Mouse (Mus musculus) neural tube, embryonic 12.5 days (tissue): Measurements from ENCODE around the gene Prkce. TPM values are rescaled to one million over a fixed set of nuclear protein-coding genes. Genes with fewer than 3 reads are reported as not detected.

Source experiments
- ATAC-seq: fragments of 200-750 bp; cut with Nextera tagmentation; 2 replicates; pipeline ENCODE4 v1.8.0; 2017; ENCODE audit warnings: low read depth, mild to moderate bottlenecking, moderate TSS enrichment, moderate library complexity; ENCODE audit not compliant: low FRiP score
- H3K27ac ChIP-seq: fragments of 300-500 bp; sonication (generic); 2 replicates; pipeline ENCODE4 v1.5.1; 2016
- H3K27me3 ChIP-seq: fragments of 300-500 bp; sonication (generic); replicated peaks from 2 replicates; pipeline ENCODE4 v1.6.1; 2016; ENCODE audit warnings: mild to moderate bottlenecking
- H3K36me3 ChIP-seq: fragments of 300-500 bp; sonication (generic); 2 replicates; pipeline ENCODE4 v1.6.1; 2016; ENCODE audit warnings: mild to moderate bottlenecking
- H3K4me1 ChIP-seq: fragments of 300-500 bp; sonication (generic); 2 replicates; pipeline ENCODE4 v1.6.1; 2016
- H3K4me2 ChIP-seq: fragments of 300-500 bp; sonication (generic); replicated peaks from 2 replicates; pipeline ENCODE4 v1.6.1; 2016; ENCODE audit warnings: mild to moderate bottlenecking
- H3K4me3 ChIP-seq: fragments of 300-500 bp; sonication (generic); 2 replicates; pipeline ENCODE4 v1.5.1; 2016
- H3K9ac ChIP-seq: fragments of 300-500 bp; sonication (generic); 2 replicates; pipeline ENCODE4 v1.6.1; 2016; ENCODE audit warnings: mild to moderate bottlenecking
- H3K9me3 ChIP-seq: fragments of 300-500 bp; sonication (generic); 2 replicates; pipeline ENCODE4 v1.6.1; 2016; ENCODE audit warnings: mild to moderate bottlenecking
- WGBS: fragments of 180-500 bp; shearing (Covaris S2); methylation state at CpG from one replicate; pipeline ENCODE4 v1.1.7; 2016; 5-methylcytosine and 5-hydroxymethylcytosine counted together
- polyA plus RNA-seq: library from polyadenylated mRNA; unstranded; fragments of >200 nt; fragmentation: Nextera tagmentation; extraction: Ambion mirVana; gene quantifications from 2 replicates; pipeline ENCODE4 v1.2.1, GENCODE M21; 2016

Gene Prkce
- polyA plus RNA-seq, 1 experiment from 2014 or later, result 20.7 TPM

DNA sequence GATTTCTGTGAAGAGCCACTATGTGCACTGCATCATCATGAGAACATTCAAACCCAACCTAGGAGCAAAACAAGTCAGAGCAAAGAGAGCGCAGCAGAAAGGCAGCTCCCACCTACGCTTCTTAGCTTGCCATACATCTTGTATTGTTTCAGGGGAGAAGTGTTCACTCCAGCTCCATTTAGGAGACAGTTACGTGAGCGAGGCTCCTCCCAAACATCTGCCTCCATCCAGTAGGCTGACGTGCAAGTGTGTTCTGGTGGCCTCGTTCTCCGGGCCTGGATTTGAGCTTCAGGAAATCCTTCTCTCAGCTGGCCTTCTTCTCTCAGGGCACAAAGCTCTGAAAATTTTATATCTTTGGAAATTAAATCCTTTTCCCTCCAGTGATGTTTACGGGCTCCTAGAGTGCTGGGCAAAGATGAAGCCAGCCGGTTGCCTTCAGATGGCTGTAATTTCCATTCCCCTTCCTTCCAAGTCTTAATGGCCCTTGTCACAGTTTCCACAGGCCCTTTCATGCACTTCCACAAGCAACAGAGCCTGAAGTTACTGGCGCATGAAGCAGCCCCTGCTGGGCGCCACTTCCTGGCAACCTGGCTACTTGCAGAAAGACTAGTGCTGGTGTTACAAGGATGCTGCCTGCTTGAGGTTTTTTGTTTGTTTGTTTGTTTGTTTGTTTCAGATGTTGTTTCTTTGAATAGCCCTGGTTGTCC is 237.4 kb downstream of the Prkce start:
- Histone ChIP-seq H3K36me3 (no peaks in the 10 kb centered on the region), H3K27me3 (no peaks in the 10 kb centered on the region), H3K27ac (no peak overlapping the region), H3K9ac (no peak overlapping the region), H3K9me3 (no peaks in the 10 kb centered on the region), H3K4me1 (peaks cover 17% of the 10 kb centered on the region), H3K4me2 (no peak overlapping the region), H3K4me3 (no peak overlapping the region)
- 48% methylated on average over 11 of the region's 11 CpGs for WGBS
- ATAC-seq, result no peak

DNA sequence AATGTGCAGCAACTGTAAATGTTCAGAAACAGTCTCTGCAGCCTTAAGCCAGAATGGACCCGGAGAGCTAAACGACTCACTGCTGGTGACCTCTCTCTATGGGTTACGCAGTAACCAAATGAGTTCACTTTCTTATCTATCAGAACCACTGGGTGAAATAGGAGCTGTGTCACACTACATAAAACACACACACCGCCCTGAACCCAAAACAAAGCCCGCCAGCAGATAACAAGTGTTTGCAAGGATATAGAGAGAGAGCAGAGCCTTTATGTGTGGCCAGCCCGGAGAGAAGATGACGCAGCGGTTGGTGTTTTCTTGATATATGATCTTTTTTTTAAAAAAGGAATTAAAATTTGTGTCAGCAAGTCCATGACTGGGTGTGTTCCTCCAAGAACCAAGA is 238.1 kb downstream of the Prkce start:
- H3K9me3 ChIP-seq, result no peaks in the 10 kb centered on the region
- no peak for ATAC-seq
- H3K27me3 ChIP-seq, result no peaks in the 10 kb centered on the region
- no peak overlapping the region for H3K4me3 ChIP-seq
- H3K9ac ChIP-seq, result no peak overlapping the region
- 72% methylated on average over 8 of the region's 8 CpGs for WGBS
- peaks cover 24% of the 10 kb centered on the region for H3K4me1 ChIP-seq
- no peak overlapping the region for H3K27ac ChIP-seq
- H3K36me3 ChIP-seq, result no peaks in the 10 kb centered on the region
- no peak overlapping the region for H3K4me2 ChIP-seq

DNA sequence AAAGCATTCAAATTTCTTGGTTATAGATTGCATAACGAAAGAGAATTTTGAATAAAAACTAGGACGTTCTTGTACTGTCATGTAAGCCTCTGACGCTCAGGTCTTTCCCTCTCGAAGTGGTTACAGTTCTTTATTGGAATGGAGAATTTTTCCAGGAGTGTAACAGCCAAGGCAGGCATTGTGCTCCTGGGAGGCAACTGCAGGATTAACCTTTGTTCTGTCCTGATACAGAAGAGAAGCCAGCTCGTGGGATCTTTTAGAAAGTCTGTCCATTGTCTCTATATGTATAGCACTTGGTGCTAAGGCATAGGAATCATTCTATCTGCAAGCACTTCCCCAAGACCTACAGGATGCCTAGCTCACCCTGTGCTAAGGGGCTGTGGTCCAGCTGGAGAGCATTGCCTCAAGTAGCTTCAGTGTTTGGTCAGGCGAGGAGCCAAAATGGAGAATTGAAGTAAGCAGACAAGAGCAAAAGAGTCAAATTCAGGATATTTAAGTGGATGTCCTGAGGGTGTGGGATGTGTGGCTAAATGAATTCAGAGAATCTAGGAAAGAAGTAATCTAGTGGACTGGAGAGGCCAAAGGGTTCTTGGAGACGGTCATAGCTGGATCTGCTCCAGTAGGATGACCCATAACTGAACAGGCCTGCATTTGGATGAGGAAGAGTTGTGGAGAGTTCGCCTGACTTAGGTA is 240.5 kb downstream of the Prkce start:
- Histone ChIP-seq H3K36me3 (no peaks in the 10 kb centered on the region), H3K4me1 (peaks cover 46% of the 10 kb centered on the region), H3K9me3 (no peaks in the 10 kb centered on the region), H3K27me3 (no peaks in the 10 kb centered on the region), H3K9ac (no peak overlapping the region), H3K4me3 (no peak overlapping the region), H3K27ac (no peak overlapping the region), H3K4me2 (no peak overlapping the region)
- no peak for ATAC-seq
- 89% methylated on average over 8 of the region's 8 CpGs for WGBS

DNA sequence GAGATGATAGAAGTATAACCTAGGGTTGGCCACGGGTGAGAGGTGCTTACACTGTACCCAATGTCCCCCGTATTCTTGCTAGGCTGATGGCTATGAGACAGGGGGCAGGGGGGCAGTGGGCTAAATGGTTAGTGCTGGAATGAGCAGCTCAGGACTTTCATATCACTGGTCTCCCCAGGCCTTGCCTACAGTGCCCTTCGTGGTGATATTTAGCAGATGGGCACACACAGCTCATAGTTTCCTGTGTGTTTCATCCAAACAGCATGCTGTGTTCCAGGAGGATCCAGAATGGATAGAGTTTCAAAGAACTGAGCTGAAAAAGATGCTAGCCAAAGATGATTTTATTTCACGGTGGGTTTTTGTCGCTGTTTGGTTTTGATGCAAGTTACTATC is 241.0 kb downstream of the Prkce start:
- H3K4me3 ChIP-seq, result no peak overlapping the region
- H3K27me3 ChIP-seq, result no peaks in the 10 kb centered on the region
- ATAC-seq, result no peak
- H3K27ac ChIP-seq, result no peak overlapping the region
- H3K4me1 ChIP-seq, result peaks cover 46% of the 10 kb centered on the region
- H3K9me3 ChIP-seq, result no peaks in the 10 kb centered on the region
- H3K4me2 ChIP-seq, result no peak overlapping the region
- 92% methylated on average over 5 of the region's 5 CpGs for WGBS
- no peak overlapping the region for H3K9ac ChIP-seq
- H3K36me3 ChIP-seq, result no peaks in the 10 kb centered on the region

DNA sequence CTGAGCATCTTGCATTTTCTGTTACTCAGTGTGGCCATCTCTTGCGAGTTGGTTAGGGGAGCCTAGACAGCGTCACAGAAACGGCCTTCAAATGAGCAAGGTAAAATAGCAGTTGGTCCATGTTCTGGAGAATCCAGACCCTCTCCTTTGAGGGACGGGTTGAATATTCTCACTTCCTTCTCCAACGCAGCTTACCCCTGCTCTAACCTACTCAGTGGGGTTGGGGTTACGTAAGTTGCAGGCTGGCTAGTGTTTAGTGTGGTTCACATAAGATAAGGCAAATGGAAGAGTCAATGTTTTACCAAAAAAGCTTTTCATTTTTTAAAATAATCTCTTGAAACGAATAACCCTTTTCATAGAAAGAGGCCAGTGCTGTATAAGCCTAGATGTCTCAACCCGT is 241.9 kb downstream of the Prkce start:
- Histone ChIP-seq H3K4me1 (peaks cover 45% of the 10 kb centered on the region), H3K9ac (no peak overlapping the region), H3K4me3 (no peak overlapping the region), H3K36me3 (no peaks in the 10 kb centered on the region), H3K27ac (no peak overlapping the region), H3K9me3 (no peaks in the 10 kb centered on the region), H3K27me3 (no peaks in the 10 kb centered on the region), H3K4me2 (no peak overlapping the region)
- 92% methylated on average over 8 of the region's 8 CpGs for WGBS
- no peak for ATAC-seq

DNA sequence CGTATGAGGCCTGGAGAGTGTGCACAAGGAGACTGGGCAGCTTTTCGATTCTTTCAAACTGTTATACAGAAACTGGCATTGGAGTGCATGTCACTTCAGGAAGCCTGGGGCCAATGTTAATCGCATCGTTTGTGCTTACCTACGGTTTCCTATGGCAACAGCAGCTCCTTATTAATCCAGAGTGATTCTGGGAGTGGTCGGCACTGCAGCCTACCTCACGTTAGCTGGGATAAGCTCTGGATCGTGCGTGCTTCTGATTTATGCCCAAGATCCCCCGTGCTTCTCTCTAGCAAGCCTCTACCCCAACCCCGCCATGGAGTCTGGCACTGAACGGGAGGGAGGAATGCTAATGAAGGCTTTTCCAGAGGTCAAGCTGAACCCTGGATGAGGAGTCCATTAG is 242.9 kb downstream of the Prkce start:
- H3K27ac ChIP-seq, result no peak overlapping the region; the same call in 1 of the 2 replicates
- H3K27me3 ChIP-seq, result no peaks in the 10 kb centered on the region
- no peaks in the 10 kb centered on the region for H3K36me3 ChIP-seq
- peak; percentile 61; the same call in 1 of the 2 replicates for ATAC-seq
- H3K4me1 ChIP-seq, result peaks cover 40% of the 10 kb centered on the region
- no peaks in the 10 kb centered on the region for H3K9me3 ChIP-seq
- H3K4me2 ChIP-seq, result 0 out of 2 replicates have a peak overlapping the region, but pooled peaks have one; percentile 14
- 44% methylated on average over 12 of the region's 12 CpGs for WGBS
- no peak overlapping the region for H3K4me3 ChIP-seq
- no peak overlapping the region for H3K9ac ChIP-seq

DNA sequence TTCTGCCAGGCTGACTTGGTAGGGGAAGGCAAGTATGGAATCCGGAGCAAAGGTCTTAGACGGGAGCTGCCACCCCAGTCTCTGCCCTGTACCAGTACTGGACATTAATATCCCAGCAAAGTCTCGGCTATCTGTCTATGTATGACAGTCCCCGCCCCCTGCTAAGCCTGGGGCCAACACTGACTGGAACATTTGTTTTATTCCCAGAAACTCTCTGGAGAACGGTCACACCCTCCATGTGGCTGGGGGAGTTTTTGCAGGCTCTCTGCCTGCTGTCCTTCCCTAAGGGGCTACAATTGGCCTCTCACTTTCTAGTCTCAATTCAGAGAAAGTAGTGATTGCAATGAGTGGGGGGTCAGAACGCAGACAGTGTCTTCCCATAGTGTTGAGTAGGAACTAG is 244.6 kb downstream of the Prkce start:
- H3K4me1 ChIP-seq, result peaks cover 45% of the 10 kb centered on the region
- no peak overlapping the region for H3K4me3 ChIP-seq
- H3K4me2 ChIP-seq, result no peak overlapping the region; the same call in 1 of the 2 replicates
- 58% methylated on average over 6 of the region's 6 CpGs for WGBS
- no peak overlapping the region for H3K9ac ChIP-seq
- no peaks in the 10 kb centered on the region for H3K36me3 ChIP-seq
- H3K27me3 ChIP-seq, result no peaks in the 10 kb centered on the region
- no peak overlapping the region for H3K27ac ChIP-seq
- ATAC-seq, result no peak
- no peaks in the 10 kb centered on the region for H3K9me3 ChIP-seq

DNA sequence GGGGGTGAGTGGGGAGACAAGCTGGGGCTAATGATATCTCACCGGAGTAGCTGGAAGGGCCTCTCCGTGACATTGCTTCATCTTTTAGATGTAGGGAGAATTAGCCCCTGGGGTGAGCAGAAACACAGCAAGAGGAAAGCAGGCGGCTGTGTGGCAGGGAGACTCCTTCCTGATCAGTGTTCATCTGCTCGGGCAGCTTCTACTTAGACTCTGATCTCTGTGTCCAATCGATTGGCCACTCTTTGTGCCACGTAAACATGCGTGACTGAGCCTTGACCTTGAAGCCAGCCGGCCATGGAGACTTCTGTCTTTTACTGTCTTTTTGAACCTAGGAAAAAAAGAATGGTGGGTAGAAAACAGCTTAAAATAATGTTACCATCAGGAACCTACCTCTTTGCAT is 247.0 kb downstream of the Prkce start:
- ATAC-seq, result no peak; the same call in 1 of the 2 replicates
- no peak overlapping the region for H3K4me2 ChIP-seq

DNA sequence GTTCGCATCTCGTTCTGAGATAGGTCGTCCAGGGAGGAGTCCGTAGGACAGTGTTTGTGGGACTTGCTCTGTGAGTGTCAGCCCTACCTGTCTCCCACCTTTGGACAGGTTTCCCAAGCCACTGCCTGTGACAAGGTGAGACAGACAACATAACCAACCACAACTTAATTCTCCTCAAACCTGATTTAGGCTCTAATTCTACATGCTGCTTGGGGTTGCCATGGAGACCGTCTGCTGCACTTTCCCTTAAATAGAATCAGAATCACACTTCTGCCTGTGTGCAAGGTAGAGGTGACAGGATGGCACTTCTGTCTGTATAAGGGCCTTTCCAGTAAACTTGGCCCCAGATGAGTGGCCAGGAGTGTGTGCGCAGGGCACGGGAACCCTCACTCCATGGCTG is 248.4 kb downstream of the Prkce start:
- Histone ChIP-seq H3K9me3 (no peaks in the 10 kb centered on the region), H3K9ac (no peak overlapping the region), H3K4me3 (no peak overlapping the region), H3K4me2 (no peak overlapping the region), H3K4me1 (peaks cover 33% of the 10 kb centered on the region), H3K27ac (no peak overlapping the region), H3K36me3 (no peaks in the 10 kb centered on the region), H3K27me3 (no peaks in the 10 kb centered on the region)
- ATAC-seq, result no peak
- 90% methylated on average over 7 of the region's 7 CpGs for WGBS

More for the DNA sequence above, 247.0 kb downstream of the Prkce start:
- Histone ChIP-seq H3K36me3 (no peaks in the 10 kb centered on the region), H3K9ac (no peak overlapping the region), H3K4me3 (no peak overlapping the region), H3K4me1 (peaks cover 45% of the 10 kb centered on the region), H3K27me3 (no peaks in the 10 kb centered on the region), H3K9me3 (no peaks in the 10 kb centered on the region), H3K27ac (no peak overlapping the region)
- WGBS, result 35% methylated on average over 8 of the region's 8 CpGs

DNA sequence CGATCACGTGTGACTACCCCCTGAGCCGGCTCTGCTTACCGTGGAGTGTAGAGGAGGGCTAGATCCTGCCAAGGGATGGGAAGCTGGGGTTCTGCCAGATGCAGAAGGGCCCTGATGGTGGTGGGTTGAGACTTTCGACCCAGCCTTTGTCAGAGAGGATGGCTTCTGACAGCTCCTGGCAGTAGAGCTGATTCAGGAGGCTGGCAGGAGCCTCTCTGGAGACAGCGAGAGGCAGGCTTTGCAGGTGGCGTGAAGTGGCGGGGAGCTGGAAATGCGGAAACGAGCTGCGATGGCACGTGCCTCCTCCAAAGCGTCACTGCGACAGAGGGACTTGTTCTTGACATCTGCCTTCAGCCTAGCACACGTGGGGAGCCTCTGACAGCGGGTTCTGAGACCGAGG is 250.7 kb downstream of the Prkce start:
- Histone ChIP-seq H3K27ac (no peak overlapping the region), H3K4me1 (peaks cover 14% of the 10 kb centered on the region), H3K36me3 (no peaks in the 10 kb centered on the region), H3K4me3 (no peak overlapping the region), H3K27me3 (no peaks in the 10 kb centered on the region), H3K9me3 (no peaks in the 10 kb centered on the region), H3K9ac (no peak overlapping the region), H3K4me2 (no peak overlapping the region)
- ATAC-seq, result no peak
- 87% methylated on average over 17 of the region's 17 CpGs for WGBS

DNA sequence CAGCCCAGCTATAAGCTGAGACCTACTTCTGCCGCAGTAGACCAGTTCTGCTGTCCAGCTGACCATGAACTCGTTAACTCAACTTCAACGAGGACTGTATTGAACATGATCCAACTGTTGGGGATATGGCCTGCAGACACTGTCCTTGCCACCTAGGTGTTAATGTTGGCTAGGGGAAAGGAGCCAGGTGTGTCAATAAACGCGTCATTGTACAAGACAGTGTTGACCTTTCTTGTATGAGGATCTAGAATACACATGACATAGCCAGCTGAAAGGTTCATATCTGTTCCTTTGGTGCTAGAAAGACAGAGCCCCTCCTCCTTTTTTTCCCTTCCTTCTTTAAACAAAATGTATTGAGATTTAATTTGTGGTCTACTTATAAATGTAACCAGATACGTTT is 251.6 kb downstream of the Prkce start:
- ATAC-seq, result no peak
- no peaks in the 10 kb centered on the region for H3K27me3 ChIP-seq
- 96% methylated on average over 6 of the region's 6 CpGs for WGBS
- no peaks in the 10 kb centered on the region for H3K9me3 ChIP-seq
- H3K36me3 ChIP-seq, result no peaks in the 10 kb centered on the region
- H3K4me1 ChIP-seq, result peaks cover 19% of the 10 kb centered on the region
- H3K9ac ChIP-seq, result no peak overlapping the region
- no peak overlapping the region for H3K4me3 ChIP-seq
- H3K4me2 ChIP-seq, result no peak overlapping the region
- H3K27ac ChIP-seq, result no peak overlapping the region

DNA sequence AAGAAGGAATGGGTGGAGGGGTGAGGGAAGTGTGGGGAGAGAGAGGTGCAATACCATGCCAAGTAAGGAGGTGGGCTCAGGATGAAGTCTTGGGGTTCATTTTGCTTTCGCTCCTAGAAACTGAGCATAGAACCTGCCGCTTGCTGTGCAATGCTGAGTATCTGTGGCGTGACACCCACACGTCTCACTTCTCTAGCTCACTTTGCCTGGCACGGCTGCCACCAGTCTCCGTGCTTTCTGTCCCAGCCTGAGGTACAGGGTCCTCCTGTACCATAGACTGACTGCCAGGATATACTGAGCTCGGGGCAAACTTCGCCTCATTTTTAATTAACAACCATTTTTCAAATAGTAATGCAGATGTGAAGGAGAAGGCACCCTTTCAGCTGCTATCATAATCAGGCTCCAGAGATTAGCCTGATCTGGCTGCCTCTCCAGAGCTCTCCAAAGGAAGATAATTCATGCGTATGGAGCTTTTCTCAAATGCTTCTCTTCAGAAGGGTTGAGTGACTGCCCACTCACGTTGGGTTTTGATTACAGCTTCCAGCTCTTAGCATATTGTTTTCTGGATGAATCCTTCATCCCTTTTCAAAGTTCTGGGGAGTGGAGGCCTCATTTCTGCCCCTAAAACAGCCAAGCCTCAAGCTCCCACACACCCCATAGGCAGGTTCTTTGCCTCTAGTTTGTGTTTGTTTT is 253.2 kb downstream of the Prkce start:
- H3K27ac ChIP-seq, result no peak overlapping the region
- no peak overlapping the region for H3K9ac ChIP-seq
- H3K27me3 ChIP-seq, result no peaks in the 10 kb centered on the region
- H3K4me1 ChIP-seq, result peaks cover 12% of the 10 kb centered on the region
- H3K4me3 ChIP-seq, result no peak overlapping the region
- H3K4me2 ChIP-seq, result no peak overlapping the region
- no peak for ATAC-seq
- 85% methylated on average over 10 of the region's 10 CpGs for WGBS
- no peaks in the 10 kb centered on the region for H3K36me3 ChIP-seq
- no peaks in the 10 kb centered on the region for H3K9me3 ChIP-seq
